Mouse (Mus musculus): Measurements from ENCODE around the gene Prkcz.

Prkcz gene

GRCm38 (mm10) chr4:155242292-155242691 lies 118.9 kb downstream of the Prkcz start:
- peak in 1 of 2 experiments; percentile 72 for DNase-seq

GRCm38 (mm10) chr4:155241789-155242188 lies 119.4 kb downstream of the Prkcz start:
- no peak for DNase-seq

GRCm38 (mm10) chr4:155239494-155239893 lies 121.7 kb downstream of the Prkcz start:
- DNase-seq = no peak

GRCm38 (mm10) chr4:155238276-155238675 lies 122.9 kb downstream of the Prkcz start:
- peak; percentile 77 to 92 for DNase-seq

- DNase-seq = no peak
These were observed 124.3 kb downstream of the Prkcz start for GRCm38 (mm10) chr4:155236737-155237385.

GRCm38 (mm10) chr4:155235311-155236119 lies 125.6 kb downstream of the Prkcz start:
- DNase-seq = peak; percentile 96

- peak; percentile 83 to 87 for DNase-seq
These were observed 126.5 kb downstream of the Prkcz start for GRCm38 (mm10) chr4:155234371-155235310.

GRCm38 (mm10) chr4:155233878-155234277 lies 127.3 kb downstream of the Prkcz start:
- peak; percentile 73 to 91 for DNase-seq

GRCm38 (mm10) chr4:155228461-155228860 lies 132.7 kb downstream of the Prkcz start:
- peak; percentile 69 to 78 for DNase-seq

GRCm38 (mm10) chr4:155227986-155228385 lies 133.2 kb downstream of the Prkcz start:
- no peak for DNase-seq

- no peak for DNase-seq
These were observed 135.2 kb downstream of the Prkcz start for GRCm38 (mm10) chr4:155225918-155226317.

GRCm38 (mm10) chr4:155223594-155224528 lies 137.3 kb downstream of the Prkcz start:
- DNase-seq = no peak

GRCm38 (mm10) chr4:155222841-155223593 lies 138.1 kb downstream of the Prkcz start:
- peak; percentile 98 to 99 for DNase-seq

GRCm38 (mm10) chr4:155222552-155222840 lies 138.7 kb downstream of the Prkcz start, which contains the start of gene Ski:
Gene Ski, minus strand, starts transcription at chr4:155222592.
- DNase-seq = no peak

GRCm38 (mm10) chr4:155221599-155222551 lies 139.3 kb downstream of the Prkcz start:
- peak; percentile 85 to 92 for DNase-seq

- DNase-seq = no peak
These were observed 140.1 kb downstream of the Prkcz start for GRCm38 (mm10) chr4:155221106-155221505.

- no peak for DNase-seq
These were observed 140.7 kb downstream of the Prkcz start for GRCm38 (mm10) chr4:155220213-155221100.

GRCm38 (mm10) chr4:155219271-155220212 lies 141.6 kb downstream of the Prkcz start:
- DNase-seq = peak in 1 of 2 experiments; percentile 64

All from kidney, postnatal 25 days (tissue).